Mouse (Mus musculus) stomach, postnatal 0 days (tissue): Measurements from ENCODE around the gene Slco2b1. TPM values are rescaled to one million over a fixed set of nuclear protein-coding genes. Genes with fewer than 3 reads are reported as not detected.

Source experiments
- ATAC-seq: fragments of 200-750 bp; cut with Nextera tagmentation; 2 replicates; pipeline ENCODE4 v1.8.0; 2017; ENCODE audit not compliant: low FRiP score, low TSS enrichment
- DNase-seq: peaks from one replicate; pipeline ENCODE4 v3.0.0-alpha.2; 2016; ENCODE audit warnings: low spot score
- H3K27ac ChIP-seq: fragments of 300-500 bp; sonication (generic); replicated peaks from 2 replicates; pipeline ENCODE4 v1.5.1; 2014; ENCODE audit warnings: mild to moderate bottlenecking, control low read depth
- H3K27me3 ChIP-seq: fragments of 300-500 bp; sonication (generic); 2 replicates; pipeline ENCODE4 v1.6.1; 2014; ENCODE audit warnings: low read length; ENCODE audit not compliant: control insufficient read depth, insufficient read depth
- H3K36me3 ChIP-seq: fragments of 300-500 bp; sonication (generic); 2 replicates; pipeline ENCODE4 v1.6.1; 2014; ENCODE audit warnings: low read length, mixed read lengths; ENCODE audit not compliant: control insufficient read depth, insufficient read depth
- H3K4me1 ChIP-seq: fragments of 300-500 bp; sonication (generic); replicated peaks from 2 replicates; pipeline ENCODE4 v1.6.1; 2014; ENCODE audit warnings: antibody characterized with exemption; ENCODE audit not compliant: control insufficient read depth, insufficient read depth
- H3K4me2 ChIP-seq: fragments of 300-500 bp; sonication (generic); replicated peaks from 2 replicates; pipeline ENCODE4 v1.6.1; 2014; ENCODE audit warnings: low read depth, mild to moderate bottlenecking, control low read depth, moderate library complexity
- H3K4me3 ChIP-seq: fragments of 300-500 bp; sonication (generic); 2 replicates; pipeline ENCODE4 v1.5.1; 2014; ENCODE audit warnings: low read depth, low read length, control low read depth
- H3K9ac ChIP-seq: fragments of 300-500 bp; sonication (generic); 2 replicates; pipeline ENCODE4 v1.6.1; 2014; ENCODE audit warnings: mild to moderate bottlenecking, low read length, control low read depth, mixed read lengths
- H3K9me3 ChIP-seq: fragments of 300-500 bp; sonication (generic); 2 replicates; pipeline ENCODE4 v1.6.1; 2016; ENCODE audit warnings: low read length; ENCODE audit not compliant: control insufficient read depth
- CTCF ChIP-seq: IDR thresholded peaks from 2 replicates; pipeline ENCODE4 v1.5.1; 2016; ENCODE audit warnings: antibody characterized with exemption, low read depth, mild to moderate bottlenecking, moderate library complexity
- EP300 ChIP-seq: optimal IDR thresholded peaks from 2 replicates; pipeline ENCODE3; 2016; ENCODE audit warnings: antibody characterized with exemption
- WGBS: fragments of 180-500 bp; shearing (Covaris S2); extraction: QIAGEN DNeasy Blood & Tissue Kit; methylation state at CpG from one replicate; pipeline ENCODE4 v1.1.7; 2014; 5-methylcytosine and 5-hydroxymethylcytosine counted together
- polyA plus RNA-seq: library from polyadenylated mRNA; unstranded; fragments of >200 nt; fragmentation: Nextera tagmentation; extraction: Ambion mirVana; gene quantifications from 2 replicates; pipeline ENCODE4 v1.2.1, GENCODE M21; 2015

The Slco2b1 gene
- polyA plus RNA-seq, 1 experiment from 2014 or later, result 2.1 TPM

DNA sequence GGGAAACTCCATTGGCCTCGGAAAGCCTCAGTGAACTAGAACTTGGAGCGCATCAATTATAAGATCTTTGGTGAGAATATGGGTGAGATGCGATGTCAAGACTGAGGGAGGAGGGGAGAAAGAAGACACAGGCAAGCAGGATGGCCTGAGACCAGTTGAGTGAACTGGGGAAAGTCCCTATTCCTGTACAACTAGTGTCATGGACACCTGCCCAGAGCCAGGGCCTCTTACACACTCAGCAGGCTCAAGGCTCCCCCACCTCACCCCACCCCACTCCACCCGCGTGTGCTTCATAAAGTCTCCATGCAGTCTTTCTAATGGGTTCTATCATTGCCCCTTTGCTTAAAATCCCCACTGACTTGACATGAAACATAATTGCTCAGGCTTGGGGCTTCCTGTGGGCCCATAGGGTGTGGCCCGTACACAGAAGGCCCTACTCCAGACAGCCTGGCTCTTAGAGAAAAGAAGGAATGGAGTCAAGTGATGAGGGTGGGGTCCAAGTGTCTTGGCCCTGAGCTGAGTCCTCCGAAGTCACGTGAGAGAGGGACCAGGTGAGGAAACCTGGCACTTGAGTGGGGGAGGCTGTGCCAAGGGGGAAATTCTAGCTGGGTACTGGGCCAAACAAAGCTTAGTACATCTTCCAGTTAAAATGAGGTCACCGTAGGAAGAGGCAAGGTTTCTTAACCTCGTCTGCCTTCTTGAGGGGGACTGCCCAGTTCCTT lies 45.2 kb downstream of the Slco2b1 start:
- H3K4me1 ChIP-seq, result no peaks in the 10 kb centered on the region
- H3K9ac ChIP-seq, result no peak overlapping the region
- H3K36me3 ChIP-seq, result no peaks in the 10 kb centered on the region
- ATAC-seq (no peak), DNase-seq (no peak)
- TF ChIP-seq EP300 (no peak), CTCF (no peak)
- 84% methylated on average over 10 of the region's 10 CpGs for WGBS
- no peak overlapping the region for H3K4me3 ChIP-seq
- H3K4me2 ChIP-seq, result no peak overlapping the region
- H3K27ac ChIP-seq, result no peak overlapping the region
- H3K9me3 ChIP-seq, result no peaks in the 10 kb centered on the region
- no peaks in the 10 kb centered on the region for H3K27me3 ChIP-seq

DNA sequence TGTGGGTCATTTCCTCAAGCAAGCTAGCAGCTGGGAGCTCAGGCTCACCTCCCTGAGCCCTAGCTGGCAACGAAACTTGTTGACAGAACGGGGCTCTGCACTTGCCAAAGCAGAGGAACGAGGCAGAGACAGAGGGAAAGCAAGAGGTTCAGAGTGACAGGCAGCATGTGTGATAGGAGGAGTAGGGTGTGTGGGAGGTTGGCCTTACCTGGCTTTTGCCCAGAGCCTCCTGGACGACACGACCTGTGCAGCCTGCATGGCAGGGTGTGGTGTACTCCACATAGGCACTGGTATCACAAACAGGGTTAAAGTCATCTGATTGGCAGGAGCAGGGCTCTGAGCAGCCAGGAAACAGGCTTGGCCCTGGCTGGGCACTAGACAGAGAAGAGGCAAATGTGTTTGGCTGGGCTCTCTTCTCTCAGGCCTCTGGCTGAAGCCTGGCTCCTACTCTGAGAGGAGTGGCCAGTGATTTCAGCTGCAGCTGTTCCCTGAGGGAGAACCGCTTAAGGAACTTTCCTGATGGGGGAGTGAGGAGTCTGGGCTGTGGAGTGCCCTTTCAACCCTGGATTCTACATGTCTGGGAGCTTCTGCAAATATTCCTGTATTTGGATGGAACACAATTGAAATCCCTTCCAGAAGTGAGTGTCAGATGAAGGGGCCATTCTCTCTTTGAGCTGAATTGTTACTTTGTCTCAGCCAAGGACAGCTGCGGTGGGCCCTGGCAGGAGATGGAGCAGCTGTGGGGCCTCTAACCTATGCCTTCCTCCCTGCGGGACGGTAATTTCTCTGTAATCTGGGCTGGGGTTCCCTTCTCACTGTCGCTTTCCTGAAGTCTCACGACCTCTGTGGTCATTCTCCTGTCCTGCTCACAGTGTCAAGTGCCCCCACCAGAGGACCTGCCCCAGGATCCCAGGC lies 46.3 kb downstream of the Slco2b1 start:
- ATAC-seq, result peak; percentile 36
- WGBS, result 32% methylated on average over 11 of the region's 11 CpGs

DNA sequence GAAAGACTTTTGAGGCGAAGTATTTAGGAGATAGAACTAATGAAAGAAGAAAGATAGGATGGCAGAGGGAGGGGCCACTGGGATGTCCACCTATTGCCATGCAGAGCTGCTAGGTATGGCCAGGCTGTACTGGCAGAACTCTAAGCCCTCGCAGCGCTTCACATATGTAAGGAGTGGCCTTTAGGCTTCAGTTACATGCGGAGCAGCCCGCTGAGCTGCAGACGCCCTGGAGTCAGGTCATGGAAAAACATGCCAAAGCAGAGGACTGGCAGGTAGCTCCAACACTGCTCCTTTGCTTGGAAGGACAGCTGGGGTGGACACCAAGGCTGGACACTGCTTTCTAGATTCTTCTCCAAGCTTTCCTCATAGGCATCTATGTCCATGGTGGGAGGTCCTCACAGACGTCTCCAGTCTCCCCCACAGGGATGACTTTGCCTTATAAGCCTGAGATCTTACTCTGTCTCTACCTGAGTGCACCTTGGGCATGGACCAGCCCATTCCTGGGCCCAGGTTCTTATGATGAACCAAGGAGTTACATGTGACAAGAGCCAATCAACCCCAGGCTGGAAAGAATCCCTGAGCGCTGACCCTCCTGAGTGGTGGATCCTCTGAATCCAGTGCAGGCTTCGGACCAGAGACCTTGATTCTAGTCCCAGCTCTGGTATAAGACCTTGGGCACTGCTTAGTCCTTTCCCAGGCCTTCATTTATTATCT lies 47.5 kb downstream of the Slco2b1 start:
- no peaks in the 10 kb centered on the region for H3K36me3 ChIP-seq
- TF ChIP-seq CTCF (no peak), EP300 (no peak)
- no peaks in the 10 kb centered on the region for H3K9me3 ChIP-seq
- DNase-seq (no peak), ATAC-seq (no peak)
- H3K9ac ChIP-seq, result no peak overlapping the region
- H3K4me2 ChIP-seq, result no peak overlapping the region
- 83% methylated on average over 9 of the region's 9 CpGs for WGBS
- no peaks in the 10 kb centered on the region for H3K27me3 ChIP-seq
- no peak overlapping the region for H3K4me3 ChIP-seq
- no peak overlapping the region for H3K27ac ChIP-seq
- no peaks in the 10 kb centered on the region for H3K4me1 ChIP-seq

More for the DNA sequence above, 46.3 kb downstream of the Slco2b1 start:
- H3K27ac ChIP-seq, result 0 out of 2 replicates have a peak overlapping the region, but pooled peaks have one; percentile 18
- no peaks in the 10 kb centered on the region for H3K4me1 ChIP-seq
- no peaks in the 10 kb centered on the region for H3K27me3 ChIP-seq
- DNase-seq, result peak; percentile 41
- no peak overlapping the region for H3K4me2 ChIP-seq
- no peak overlapping the region for H3K9ac ChIP-seq
- H3K36me3 ChIP-seq, result no peaks in the 10 kb centered on the region
- no peaks in the 10 kb centered on the region for H3K9me3 ChIP-seq
- H3K4me3 ChIP-seq, result no peak overlapping the region
- TF ChIP-seq CTCF (no peak; the same call in 1 of the 2 replicates), EP300 (no peak)

GRCm38 (mm10) chr7:99662311-99662710 lies 48.8 kb downstream of the Slco2b1 start:
- Histone ChIP-seq H3K4me2 (no peak overlapping the region), H3K27ac (no peak overlapping the region), H3K9me3 (no peaks in the 10 kb centered on the region), H3K27me3 (no peaks in the 10 kb centered on the region), H3K4me3 (no peak overlapping the region), H3K4me1 (no peaks in the 10 kb centered on the region), H3K36me3 (no peaks in the 10 kb centered on the region), H3K9ac (no peak overlapping the region)
- DNase-seq (no peak), ATAC-seq (no peak)
- 53% methylated on average over 2 of the region's 2 CpGs for WGBS
- TF ChIP-seq CTCF, result no peak
- TF ChIP-seq EP300, result no peak

- DNase-seq (no peak), ATAC-seq (no peak)
- Histone ChIP-seq H3K27me3 (no peaks in the 10 kb centered on the region), H3K4me3 (no peak overlapping the region), H3K4me2 (no peak overlapping the region), H3K9me3 (no peaks in the 10 kb centered on the region), H3K36me3 (no peaks in the 10 kb centered on the region), H3K27ac (no peak overlapping the region), H3K9ac (no peak overlapping the region), H3K4me1 (no peaks in the 10 kb centered on the region)
- TF ChIP-seq EP300 (no peak), CTCF (no peak)
- WGBS, result 77% methylated on average over 14 of the region's 14 CpGs
Observed at GRCm38 (mm10) chr7:99661571-99662230, 49.4 kb downstream of the Slco2b1 start.
